Mouse (Mus musculus) embryonic fibroblast, embryonic 13.5 days (primary cell): Measurements from ENCODE around the gene Cntln. TPM values are rescaled to one million over a fixed set of nuclear protein-coding genes. Genes with fewer than 3 reads are reported as not detected.
A peak's percentile ranks its signal among the peaks of the same experiment; 100 is the strongest.

ENCODE experiments used
- H3K27ac ChIP-seq: 2 replicates; pipeline ENCODE4 v1.5.1; 2012; ENCODE audit warnings: low read length, control low read depth, inconsistent platforms; ENCODE audit not compliant: insufficient read depth
- H3K4me1 ChIP-seq: 2 replicates; pipeline ENCODE4 v1.6.1; 2011; ENCODE audit warnings: low read length; ENCODE audit not compliant: control insufficient read depth, insufficient read depth
- H3K4me3 ChIP-seq: 2 replicates; pipeline ENCODE4 v1.5.1; 2011; ENCODE audit warnings: mild to moderate bottlenecking, control low read depth, low read length; ENCODE audit not compliant: insufficient read depth
- CTCF ChIP-seq: IDR thresholded peaks from 2 replicates; pipeline ENCODE4 v1.5.1; 2011; ENCODE audit warnings: mild to moderate bottlenecking, control low read depth, low read length, moderate library complexity, borderline replicate concordance; ENCODE audit not compliant: insufficient read depth
- POLR2A ChIP-seq: IDR thresholded peaks from 2 replicates; pipeline ENCODE4 v1.6.1; 2011; ENCODE audit warnings: low read depth, mild to moderate bottlenecking, control low read depth, low read length, moderate library complexity
- polyA plus RNA-seq: library from polyadenylated mRNA; stranded (reverse); fragments of >200 nt; gene quantifications from 2 replicates; pipeline ENCODE4 v1.2.4, GENCODE M21; 2011; ENCODE audit warnings: low read depth; ENCODE audit not compliant: missing spikeins, insufficient read length

Cntln gene
- polyA plus RNA-seq, 1 experiment, result 25.4 TPM

DNA sequence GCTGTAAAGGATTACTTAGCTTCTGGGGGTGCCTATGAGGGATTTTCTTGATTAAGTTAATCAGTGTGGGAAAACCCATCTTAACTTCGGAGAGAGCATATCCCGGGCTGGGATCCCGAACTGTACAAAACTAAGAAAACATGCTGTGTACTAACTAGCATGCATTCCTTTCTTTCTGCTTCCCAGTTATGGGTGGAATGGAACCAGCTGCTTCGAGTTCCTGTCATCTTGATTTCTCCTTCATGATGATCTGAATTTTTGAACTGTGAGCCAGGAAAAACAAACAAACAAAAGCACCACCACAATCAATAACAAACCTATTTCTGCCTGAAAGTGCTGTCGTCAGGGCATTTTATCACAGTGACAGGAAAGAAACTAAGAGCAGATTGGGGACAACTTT is 265.6 kb downstream of the Cntln start:
- TF ChIP-seq CTCF (no peak), POLR2A (no peak)
- no peaks in the 10 kb centered on the region for H3K4me1 ChIP-seq
- H3K27ac ChIP-seq, result no peak overlapping the region
- no peak overlapping the region for H3K4me3 ChIP-seq

DNA sequence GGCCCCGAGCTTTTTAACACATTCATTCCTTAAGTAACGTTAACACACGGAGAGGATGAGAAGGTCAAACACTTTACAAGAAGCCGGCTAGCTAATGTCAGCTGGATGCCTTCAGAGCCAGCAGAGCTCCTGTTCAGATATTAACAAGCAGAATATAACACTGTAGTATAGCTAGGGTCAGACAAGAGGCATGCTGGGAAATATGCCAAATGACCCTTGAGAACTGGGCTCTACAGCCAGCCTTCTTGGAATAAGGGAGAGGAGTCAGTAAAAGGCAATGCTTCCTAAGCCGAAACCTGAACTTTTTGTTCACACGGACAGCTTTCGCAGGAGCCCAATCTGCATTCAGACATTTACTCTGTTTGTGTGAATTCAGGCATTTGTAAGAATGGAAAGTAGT is 267.8 kb downstream of the Cntln start:
- Histone ChIP-seq H3K4me3 (no peak overlapping the region), H3K27ac (no peak overlapping the region), H3K4me1 (no peaks in the 10 kb centered on the region)

GRCm38 (mm10) chr4:85154361-85154760 is 270.3 kb downstream of the Cntln start:
- Histone ChIP-seq H3K27ac (no peak overlapping the region), H3K4me3 (no peak overlapping the region), H3K4me1 (no peaks in the 10 kb centered on the region)
- no peak for TF ChIP-seq POLR2A

More for the DNA sequence above, 267.8 kb downstream of the Cntln start:
- no peak for TF ChIP-seq POLR2A
- no peak for TF ChIP-seq CTCF

DNA sequence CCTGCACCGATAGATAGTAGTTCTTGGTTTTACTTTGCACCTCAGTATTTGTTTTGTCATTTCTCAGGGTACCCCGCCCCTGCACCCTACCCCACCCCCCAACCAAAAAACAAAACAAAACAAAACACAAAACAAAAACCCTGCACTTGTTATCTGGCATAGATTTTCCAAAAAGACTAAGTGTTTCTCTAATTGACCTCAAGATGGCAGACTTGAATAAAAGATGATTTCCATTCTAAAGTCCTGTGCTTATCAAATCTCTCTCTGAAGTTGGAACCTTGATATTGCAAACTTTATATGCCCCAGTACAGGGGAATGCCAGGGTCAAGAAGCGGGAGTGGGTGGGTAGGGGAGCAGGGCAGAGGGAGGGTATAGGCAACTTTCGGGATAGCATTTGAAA is 277.0 kb downstream of the Cntln start:
- Histone ChIP-seq H3K4me3 (no peak overlapping the region), H3K27ac (no peak overlapping the region), H3K4me1 (no peaks in the 10 kb centered on the region)
- TF ChIP-seq POLR2A, result no peak
- no peak for TF ChIP-seq CTCF

GRCm38 (mm10) chr4:85162468-85163312 is 278.6 kb downstream of the Cntln start:
- no peaks in the 10 kb centered on the region for H3K4me1 ChIP-seq
- TF ChIP-seq CTCF (peak; percentile 92), POLR2A (no peak)

GRCm38 (mm10) chr4:85163313-85163615 is 279.2 kb downstream of the Cntln start:
- Histone ChIP-seq H3K4me1 (no peaks in the 10 kb centered on the region), H3K27ac (no peak overlapping the region), H3K4me3 (no peak overlapping the region)
- TF ChIP-seq CTCF (no peak), POLR2A (no peak)

More at GRCm38 (mm10) chr4:85162468-85163312, 278.6 kb downstream of the Cntln start:
- no peak overlapping the region for H3K4me3 ChIP-seq
- H3K27ac ChIP-seq, result no peak overlapping the region

GRCm38 (mm10) chr4:85168001-85168400 is 283.9 kb downstream of the Cntln start:
- Histone ChIP-seq H3K27ac (no peak overlapping the region), H3K4me1 (no peaks in the 10 kb centered on the region), H3K4me3 (no peak overlapping the region)
- no peak for TF ChIP-seq POLR2A
- no peak for TF ChIP-seq CTCF

GRCm38 (mm10) chr4:85175466-85175865 is 291.4 kb downstream of the Cntln start:
- H3K4me3 ChIP-seq, result no peak overlapping the region
- TF ChIP-seq POLR2A (no peak), CTCF (no peak)
- H3K4me1 ChIP-seq, result no peaks in the 10 kb centered on the region
- H3K27ac ChIP-seq, result no peak overlapping the region

- TF ChIP-seq POLR2A (no peak), CTCF (no peak)
- no peaks in the 10 kb centered on the region for H3K4me1 ChIP-seq
- no peak overlapping the region for H3K27ac ChIP-seq
- H3K4me3 ChIP-seq, result no peak overlapping the region
Observed at GRCm38 (mm10) chr4:85178394-85179051, 294.4 kb downstream of the Cntln start.

Other genes starting within 250 kb of the Cntln start
- gene Bnc2, start 209.0 kb upstream of the Cntln start, polyA plus RNA-seq, result 31.7 and 48.4 TPM in 2 replicates